Mouse (Mus musculus): Measurements from ENCODE around the gene Rbms1.

The Rbms1 gene

GRCm38 (mm10) chr2:60714971-60715502 is 248.0 kb downstream of the Rbms1 start:
- no peak for DNase-seq (ENCODE audit: low read depth in 1 of 2, low spot score in 2 of 2)

- DNase-seq (ENCODE audit: low read depth in 1 of 2, low spot score in 2 of 2), result no peak
These were observed 248.5 kb downstream of the Rbms1 start for GRCm38 (mm10) chr2:60714475-60714874.

GRCm38 (mm10) chr2:60713857-60714256 is 249.1 kb downstream of the Rbms1 start:
- no peak for DNase-seq (ENCODE audit: low read depth in 1 of 2, low spot score in 2 of 2)

GRCm38 (mm10) chr2:60712891-60713290 is 250.1 kb downstream of the Rbms1 start:
- no peak for DNase-seq (ENCODE audit: low read depth in 1 of 2, low spot score in 2 of 2)

GRCm38 (mm10) chr2:60712483-60712882 is 250.5 kb downstream of the Rbms1 start:
- DNase-seq (ENCODE audit: low read depth in 1 of 2, low spot score in 2 of 2), result no peak

- no peak for DNase-seq (ENCODE audit: low read depth in 1 of 2, low spot score in 2 of 2)
These were observed 251.7 kb downstream of the Rbms1 start for GRCm38 (mm10) chr2:60711098-60711880.

GRCm38 (mm10) chr2:60710317-60710716 is 252.7 kb downstream of the Rbms1 start:
- no peak for DNase-seq (ENCODE audit: low read depth in 1 of 2, low spot score in 2 of 2)

- DNase-seq (ENCODE audit: low read depth in 1 of 2, low spot score in 2 of 2), result no peak
These were observed 254.3 kb downstream of the Rbms1 start for GRCm38 (mm10) chr2:60708671-60709070.

- no peak for DNase-seq (ENCODE audit: low read depth in 1 of 2, low spot score in 2 of 2)
These were observed 256.1 kb downstream of the Rbms1 start for GRCm38 (mm10) chr2:60706866-60707265.

GRCm38 (mm10) chr2:60705426-60705825 is 257.6 kb downstream of the Rbms1 start:
- no peak for DNase-seq (ENCODE audit: low read depth in 1 of 2, low spot score in 2 of 2)

GRCm38 (mm10) chr2:60703315-60703714 is 259.7 kb downstream of the Rbms1 start:
- DNase-seq (ENCODE audit: low read depth in 1 of 2, low spot score in 2 of 2), result no peak

- no peak for DNase-seq (ENCODE audit: low read depth in 1 of 2, low spot score in 2 of 2)
These were observed 262.0 kb downstream of the Rbms1 start for GRCm38 (mm10) chr2:60700956-60701355.
